Mouse (Mus musculus) cerebellum, adult 18-20 months (tissue): ENCODE measurements around the gene R3hcc1l.

Source experiments
- DNase-seq, 2 experiments: peaks; one replicate each; pipeline ENCODE4 v3.0.0; 2021

The R3hcc1l gene

DNA sequence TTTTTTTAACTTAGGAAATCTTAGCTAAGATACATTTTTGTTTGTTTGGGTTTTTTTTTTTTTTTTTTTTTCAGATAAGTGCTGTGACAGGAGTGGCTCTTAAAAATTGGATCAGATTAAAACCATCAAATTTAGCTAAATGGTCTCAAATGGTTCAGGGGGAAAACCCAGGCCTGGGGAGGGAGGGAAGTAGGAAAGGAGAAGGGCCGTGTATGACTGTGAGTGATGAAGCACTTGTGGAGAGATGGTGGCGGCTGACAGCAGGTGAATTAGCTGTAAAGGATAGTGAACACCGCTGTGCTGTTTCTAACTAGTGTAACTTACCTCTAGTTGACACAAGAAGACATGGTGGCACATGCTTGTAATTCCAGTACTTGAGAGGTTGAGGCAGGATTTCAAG, 40.1 kb downstream of the R3hcc1l start:
- no peak for DNase-seq

DNA sequence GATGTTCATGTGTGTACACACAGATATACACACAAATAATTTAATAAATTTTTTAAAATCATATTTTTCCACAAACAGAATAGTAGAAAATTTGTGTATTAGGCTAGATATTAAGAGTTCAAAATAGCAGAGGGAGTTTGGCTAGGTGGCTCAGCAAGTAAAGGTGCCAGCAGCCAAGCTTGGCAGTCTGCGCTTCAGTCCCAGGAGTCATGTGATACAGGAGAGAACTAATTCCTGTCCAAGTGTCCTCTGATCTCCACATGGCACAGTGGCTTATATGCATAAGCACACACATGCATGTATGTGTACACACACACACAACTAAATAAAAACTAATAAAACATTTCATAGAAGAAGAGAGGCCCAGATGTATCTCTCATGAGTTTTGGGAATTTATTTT, 43.4 kb downstream of the R3hcc1l start:
- DNase-seq, result peak; percentile 29 to 49

DNA sequence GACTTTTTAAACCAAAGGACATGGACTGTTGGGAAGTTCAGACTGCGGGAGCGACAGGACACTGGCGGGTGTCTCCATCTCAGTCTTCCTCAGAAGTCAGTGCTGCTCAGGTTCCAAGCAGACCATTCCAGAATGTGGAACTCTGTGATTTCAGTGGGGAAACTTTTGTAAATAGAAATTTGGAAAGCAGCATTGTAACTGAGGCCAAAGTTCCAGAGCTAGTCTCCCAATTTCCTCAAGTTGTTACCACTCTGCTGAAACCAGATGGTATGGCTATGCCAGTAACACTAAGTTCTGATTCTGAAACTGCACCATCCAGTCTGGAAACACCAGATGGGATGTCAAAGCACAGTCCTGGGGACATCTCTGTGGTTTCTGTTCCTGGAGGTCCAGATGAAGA, 44.4 kb downstream of the R3hcc1l start:
- no peak for DNase-seq

DNA sequence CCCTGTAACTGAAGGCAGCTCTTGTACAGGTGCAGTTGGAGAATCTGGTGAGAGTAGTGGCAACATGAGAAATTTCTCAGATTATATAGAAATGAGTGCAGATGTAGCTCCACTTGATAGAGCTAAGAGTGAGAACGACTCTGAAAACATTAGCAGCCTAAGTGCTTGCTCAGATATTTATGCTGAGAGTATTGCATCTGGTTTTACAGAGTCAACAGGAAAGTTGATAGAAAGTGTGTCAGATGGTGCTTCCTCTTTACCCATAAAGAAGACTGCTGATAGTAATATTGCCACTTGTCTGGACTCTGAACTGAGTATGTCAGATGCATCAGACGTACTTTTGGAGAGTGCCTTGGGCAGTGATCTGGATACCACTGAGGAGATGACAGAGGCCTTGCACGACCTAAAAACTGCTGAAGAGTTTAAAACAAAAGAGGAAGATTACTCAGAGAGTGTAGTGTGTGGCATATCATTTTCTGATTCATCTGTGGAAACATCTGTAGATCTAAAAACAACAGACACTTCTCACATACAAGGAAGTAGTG, 45.2 kb downstream of the R3hcc1l start:
- DNase-seq, result no peak

DNA sequence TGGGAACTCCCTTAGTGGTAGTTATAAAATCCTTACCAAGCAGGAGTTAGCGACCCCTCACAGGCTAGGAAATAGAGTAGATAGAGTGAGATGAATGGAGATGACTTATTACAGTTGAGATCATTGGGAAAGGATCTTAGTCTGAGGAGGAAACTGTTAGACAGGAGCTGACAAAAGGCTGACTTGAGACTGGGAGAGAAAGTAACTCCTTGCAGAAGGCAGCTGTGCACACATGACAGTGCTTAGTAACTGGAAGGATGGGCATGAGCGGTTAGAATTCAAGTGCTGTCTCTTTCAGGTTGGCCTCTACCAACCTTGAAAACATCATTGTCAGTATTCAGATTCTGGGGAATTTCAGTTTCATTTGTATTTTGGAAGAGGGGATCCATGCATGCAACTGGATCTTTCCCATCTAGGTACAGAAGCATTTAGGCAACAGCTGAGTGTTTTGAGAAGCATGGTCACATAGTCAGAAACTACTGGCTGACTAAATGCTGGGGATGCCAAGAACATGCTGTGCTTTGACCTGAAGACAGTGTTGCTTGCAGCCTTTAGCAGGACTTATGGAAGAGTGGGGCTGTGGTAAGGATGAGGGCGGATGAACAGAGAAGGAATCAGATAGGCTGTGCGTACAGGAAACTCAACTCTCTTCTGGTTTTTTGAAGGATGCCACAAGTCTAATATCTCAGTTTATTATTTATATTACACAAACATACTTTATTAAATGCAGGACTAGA, 47.9 kb downstream of the R3hcc1l start:
- peak in 1 of 2 experiments; percentile 16 for DNase-seq

DNA sequence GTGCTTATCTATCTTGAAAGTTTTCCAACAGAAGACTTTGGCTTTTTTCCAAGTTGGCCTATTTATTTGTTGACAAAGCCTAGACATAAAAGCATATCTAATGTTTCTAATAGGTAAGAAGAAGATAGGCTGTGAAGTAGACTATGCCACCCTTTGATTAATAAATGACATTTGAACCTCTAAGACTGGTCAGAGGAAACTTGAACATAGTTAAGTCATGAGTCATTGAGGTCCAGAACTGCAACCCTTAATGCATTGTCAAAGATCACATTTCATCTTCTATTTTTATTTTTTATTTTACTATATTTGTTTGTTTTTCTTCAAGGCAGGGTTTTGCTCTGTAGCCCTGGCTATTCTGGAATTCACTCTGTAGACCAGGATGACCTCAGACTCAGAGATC, 48.5 kb downstream of the R3hcc1l start:
- DNase-seq, result no peak

DNA sequence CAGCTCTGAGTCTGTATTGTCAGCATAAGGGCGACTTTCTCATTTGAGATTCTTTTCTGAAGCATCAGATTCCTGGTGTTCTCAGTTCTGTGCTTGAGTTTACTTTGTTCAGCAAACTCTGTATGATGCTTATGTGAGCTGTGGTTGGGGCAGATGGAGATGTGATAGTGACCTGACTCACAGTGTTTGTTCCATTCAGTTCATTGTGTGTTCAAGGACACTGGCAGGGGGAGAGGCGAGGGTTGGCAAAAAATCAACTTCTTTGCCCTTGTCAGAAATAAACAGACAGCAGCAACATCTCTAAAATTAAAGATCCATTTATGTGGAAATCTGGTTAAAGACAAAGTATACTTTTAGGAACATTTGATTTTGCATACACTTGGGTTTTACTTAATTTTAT, 50.5 kb downstream of the R3hcc1l start:
- DNase-seq, result no peak

DNA sequence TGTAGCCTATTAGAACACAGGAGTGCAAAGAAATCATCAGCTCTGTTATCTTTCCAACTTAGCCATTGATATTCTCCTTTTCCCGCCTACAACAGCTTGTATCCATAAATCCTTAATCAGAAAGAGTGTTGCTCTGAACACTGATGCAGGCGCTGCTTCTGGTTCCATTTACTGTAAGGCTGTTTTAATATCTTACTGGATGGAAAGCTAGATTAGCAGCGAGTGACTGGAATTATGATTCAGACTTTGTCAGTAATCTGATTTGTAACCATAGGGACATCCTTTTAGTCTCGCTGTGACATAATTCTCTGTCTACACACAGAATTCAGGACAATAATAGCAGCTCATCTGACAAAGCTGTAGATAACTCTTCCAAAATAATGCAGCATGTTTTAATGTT, 52.7 kb downstream of the R3hcc1l start:
- DNase-seq, result no peak

DNA sequence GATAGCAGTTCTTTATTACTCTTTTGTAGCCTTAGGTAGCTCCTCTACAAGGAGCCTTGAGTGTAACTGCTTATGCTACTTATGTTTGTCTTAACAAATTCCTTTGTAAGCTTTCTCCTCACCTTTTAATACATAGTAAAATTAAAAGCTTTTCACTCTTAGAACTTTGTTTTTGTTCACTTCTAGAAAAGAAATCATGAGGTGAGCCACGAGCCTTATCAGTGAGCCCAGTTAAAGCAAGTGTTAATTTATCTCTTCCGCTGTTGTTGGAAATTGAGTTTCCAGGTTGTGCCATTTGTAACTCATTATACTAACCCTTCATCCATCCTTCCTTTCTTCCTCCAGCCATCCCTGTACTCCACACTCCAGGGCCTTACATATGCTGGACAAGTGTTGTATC, 56.8 kb downstream of the R3hcc1l start:
- DNase-seq, result no peak

DNA sequence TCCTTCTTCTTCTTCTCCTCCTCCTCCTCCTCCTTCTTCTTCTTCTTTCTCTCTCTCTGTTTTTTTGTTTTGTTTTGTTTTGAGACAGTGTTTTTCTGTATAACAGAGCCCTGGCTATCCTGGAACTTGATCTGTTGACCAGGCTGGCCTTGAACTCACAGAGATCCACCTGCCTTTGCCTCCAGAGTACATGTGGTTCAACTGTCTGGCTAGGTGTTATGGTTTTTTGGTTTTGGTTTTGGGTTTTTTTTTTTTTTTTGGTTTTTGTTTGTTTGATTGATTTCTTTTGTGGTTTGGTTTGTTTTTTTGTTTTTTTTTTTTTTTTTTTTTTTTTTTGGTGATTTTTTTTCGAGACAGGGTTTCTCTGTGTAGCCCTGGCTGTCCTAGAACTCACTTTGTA, 58.3 kb downstream of the R3hcc1l start:
- no peak for DNase-seq

DNA sequence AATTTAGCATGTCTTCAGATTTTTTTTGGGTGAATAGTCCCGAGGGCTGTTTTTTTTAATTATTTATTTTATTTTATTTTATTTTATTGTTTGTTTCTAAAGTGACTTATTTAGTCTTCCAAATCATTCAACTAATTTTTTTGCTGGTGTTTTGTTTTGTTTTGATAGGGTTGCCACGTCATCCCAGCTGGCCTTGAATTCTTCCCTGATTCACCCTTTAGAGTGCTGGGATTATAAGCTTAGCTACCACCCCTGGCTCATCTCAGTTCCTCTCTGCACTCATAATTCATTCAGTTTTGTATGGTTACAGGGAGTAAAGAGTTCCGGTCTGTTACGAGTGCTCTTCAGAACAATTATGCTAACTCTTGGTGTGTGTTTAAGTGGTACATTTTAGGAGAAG, 60.1 kb downstream of the R3hcc1l start:
- no peak for DNase-seq

DNA sequence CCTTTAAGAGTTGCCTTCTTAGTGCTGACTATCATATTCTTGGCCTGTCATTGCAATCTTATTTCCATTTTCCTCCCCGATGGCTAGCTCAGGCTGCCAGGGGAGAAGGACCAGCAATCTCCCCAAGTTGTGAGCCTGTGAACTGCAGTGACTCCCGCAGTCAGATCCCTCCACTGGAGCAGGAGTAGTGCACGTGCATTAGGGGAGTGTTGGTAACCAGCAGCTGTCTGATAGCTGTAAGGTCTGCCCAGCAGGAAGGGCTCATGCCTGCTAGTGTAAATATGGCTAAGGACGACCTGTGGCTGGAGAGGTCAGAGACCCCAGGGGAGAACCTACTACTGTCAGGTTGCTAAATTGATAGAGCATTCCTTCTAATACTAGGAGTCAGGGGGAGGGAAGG, 62.1 kb downstream of the R3hcc1l start:
- no peak for DNase-seq

DNA sequence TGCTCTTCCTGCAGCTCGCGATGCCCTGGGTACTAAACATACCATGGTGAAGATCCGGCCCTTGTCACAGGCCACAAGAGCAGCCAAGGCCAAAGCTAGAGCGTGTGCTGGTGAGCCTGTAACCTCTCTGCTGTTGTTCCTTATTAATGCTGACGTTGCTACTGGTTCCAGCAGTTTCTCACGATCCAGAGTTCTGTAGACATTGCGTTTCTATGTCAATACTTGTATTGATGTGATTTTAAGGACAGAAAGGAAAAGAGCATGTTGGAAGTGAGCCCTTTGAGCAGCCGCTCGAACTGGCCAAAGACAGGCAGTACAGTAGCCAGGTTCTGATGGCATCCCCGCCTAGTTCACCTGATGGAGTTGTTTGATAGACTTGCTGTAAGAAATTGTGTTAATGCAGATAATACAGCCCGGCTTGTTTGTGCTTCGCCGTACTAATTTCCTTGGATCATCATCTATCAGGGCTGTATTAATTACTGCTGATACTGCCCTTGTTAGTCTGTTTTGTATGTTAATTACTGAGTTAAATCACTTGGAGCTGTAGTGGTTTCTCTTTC, 64.3 kb downstream of the R3hcc1l start:
- no peak for DNase-seq

DNA sequence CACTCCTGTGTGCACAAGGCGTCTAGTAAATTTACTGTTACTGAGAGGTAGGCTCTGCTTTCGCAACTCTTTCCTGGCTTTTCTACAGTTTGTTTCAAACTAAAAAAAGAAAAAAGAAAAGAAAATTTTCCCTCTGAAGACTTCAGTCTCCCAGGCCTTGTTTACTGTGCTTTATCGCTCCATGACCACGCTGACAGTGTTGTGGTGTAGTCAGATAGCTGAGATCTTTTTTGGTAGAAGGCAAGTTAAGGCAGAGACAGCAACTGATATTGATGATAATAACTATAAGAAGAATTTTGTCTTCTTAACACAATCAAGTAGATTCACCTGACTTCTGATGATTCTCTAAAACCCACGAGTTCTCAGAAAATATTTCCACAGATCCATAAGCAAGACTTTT, 65.1 kb downstream of the R3hcc1l start:
- DNase-seq, result no peak

DNA sequence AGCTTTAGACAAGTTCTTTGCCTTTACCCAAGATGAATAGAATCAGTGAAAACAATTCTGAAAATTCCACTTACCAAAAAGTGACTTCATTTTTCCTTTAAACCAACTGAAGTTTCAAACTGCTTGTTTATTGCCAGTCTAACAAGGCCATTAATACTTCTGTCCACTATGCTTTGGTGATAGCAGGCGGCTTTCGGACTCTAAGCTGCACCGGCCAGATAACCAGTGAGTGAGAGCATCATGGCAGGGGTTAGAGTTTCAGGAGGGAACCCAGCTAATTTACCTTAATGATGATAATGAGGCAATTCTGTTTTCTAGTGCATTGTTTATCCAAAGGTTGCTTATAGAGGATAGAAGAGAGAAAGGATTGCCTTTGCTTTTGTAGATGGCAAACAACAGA, 65.6 kb downstream of the R3hcc1l start:
- no peak for DNase-seq

DNA sequence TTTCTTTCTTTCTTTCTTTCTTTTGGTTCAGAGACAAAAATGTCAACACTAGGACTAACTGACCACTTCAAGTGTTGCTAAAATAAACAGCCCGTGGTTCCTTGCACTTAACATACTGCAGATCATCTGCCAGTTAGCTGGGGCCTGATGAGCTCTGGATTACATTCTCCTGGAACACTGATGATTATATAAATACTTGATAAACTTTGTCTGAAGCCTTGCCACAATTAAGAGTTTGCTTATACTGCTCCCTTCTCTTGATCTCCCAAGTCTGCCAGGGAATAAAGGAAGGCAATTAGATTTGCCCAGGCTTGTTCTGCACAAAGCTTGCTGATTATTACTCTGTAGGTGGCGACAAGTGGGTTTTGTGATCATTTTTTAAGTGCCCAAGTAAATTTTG, 69.1 kb downstream of the R3hcc1l start:
- DNase-seq, result no peak

DNA sequence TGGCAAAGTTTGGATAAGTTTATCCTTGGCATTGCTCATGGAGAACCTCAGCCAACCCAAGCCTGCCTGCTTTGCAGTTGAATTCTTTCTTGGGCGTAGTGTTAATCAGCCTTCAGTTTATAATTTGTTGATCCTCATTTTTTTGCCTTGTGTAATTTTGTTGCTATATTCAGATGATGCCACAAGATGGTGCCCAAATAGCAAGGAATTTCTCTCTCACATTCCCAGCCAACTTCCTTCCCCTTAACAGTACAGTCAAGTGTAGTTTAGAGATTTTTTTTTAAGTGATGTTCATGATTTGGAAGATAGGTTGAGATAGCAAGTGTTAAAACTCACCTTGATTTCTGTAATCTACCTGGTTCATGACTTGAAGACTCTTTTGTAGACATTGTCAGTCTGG, 70.7 kb downstream of the R3hcc1l start:
- DNase-seq, result no peak

DNA sequence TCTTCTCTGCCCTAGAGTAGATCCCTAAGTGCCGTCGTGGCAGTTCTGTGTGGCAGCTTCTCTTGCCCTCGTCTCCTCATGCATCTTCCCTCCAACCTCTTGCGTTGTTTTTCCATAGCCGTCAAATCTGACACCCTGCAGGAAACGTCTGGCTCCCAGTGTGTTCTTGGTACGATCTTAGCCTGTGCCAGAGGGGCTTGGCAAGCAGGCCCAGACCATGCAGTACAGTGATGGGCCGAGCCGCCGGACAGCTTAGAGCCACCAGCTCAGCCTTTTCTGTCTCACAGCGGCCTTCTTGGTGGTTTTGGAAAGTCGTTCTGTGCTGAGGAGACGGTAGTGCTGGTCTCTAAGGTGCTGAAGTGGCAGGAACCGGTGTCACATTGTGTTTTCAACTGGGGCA, 73.0 kb downstream of the R3hcc1l start:
- no peak for DNase-seq

DNA sequence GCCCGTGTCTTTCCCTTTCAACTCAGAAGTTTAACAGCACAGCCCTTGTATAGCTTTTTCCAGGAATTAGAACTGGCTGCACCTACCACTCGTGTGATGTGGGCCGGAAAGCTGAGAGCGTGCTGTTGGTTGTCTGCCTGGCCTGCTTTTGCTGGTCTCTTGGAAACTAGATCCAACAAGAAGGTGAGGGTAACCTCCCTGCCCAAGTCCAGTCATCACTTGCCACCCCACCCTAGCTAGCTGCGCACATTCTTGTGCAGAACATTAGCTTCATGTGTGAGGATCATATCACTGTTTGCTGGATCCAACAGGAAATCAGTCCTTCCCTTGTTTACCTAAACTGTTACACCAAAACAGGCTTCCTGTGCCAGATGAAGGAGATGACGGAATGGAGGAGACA, 74.9 kb downstream of the R3hcc1l start:
- no peak for DNase-seq

DNA sequence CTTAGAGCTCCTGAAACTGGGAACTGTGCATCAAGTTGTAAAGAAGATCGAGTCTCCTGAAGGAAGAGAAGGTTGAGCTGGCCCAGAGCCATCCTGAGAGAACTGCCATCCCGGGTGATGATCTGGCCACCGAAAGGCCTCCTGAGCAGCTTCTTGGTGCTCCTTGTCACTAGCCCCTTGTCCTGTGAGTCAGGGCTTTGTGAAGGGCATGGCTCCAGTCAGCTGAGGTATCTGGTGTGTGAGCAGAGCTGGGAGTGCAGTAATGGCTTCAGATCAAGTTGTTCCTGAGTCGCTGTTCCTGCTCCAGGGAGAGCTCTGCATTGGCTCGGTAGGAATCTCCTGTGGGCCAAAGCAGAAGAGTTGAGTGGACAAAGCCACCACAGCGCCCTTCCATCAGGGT, 76.5 kb downstream of the R3hcc1l start:
- DNase-seq, result peak; percentile 33 to 37

DNA sequence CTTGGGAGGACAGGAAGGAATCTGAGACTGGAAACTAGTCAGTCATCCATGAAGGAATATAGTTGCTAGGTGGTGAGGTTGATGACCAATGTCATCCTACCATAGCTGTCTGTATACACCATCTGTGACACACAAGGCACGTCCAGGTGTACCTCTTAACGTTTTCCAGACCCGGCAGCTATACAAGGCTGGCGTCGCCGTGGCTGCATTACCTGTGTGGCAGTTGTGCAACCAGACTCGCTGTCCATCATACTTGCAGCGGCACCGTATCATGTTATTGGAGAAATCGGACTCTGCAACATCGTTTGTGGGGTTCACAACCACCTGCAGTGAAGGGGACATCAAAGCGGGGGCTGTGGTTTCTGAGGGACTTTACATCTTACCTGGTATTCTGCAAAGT, 78.7 kb downstream of the R3hcc1l start:
- DNase-seq, result no peak

DNA sequence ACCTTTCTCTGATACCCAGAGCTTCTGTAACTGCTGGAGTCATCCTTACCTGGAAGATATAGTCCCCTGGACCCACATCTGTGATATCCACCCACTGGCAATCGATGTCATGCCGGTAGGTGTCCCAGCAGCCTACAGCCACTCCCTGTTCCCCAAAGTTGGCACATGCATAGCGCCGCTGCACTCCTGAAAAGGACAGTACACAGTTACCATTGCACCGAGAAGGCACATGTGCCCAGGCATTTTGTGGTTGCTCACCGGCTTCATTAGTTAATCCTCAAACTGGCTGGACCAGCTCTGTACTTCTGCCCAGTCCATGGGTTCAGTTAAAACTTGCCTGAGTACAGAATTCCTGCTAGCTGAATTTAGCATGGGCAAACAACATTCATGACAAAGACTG, 79.3 kb downstream of the R3hcc1l start:
- no peak for DNase-seq

DNA sequence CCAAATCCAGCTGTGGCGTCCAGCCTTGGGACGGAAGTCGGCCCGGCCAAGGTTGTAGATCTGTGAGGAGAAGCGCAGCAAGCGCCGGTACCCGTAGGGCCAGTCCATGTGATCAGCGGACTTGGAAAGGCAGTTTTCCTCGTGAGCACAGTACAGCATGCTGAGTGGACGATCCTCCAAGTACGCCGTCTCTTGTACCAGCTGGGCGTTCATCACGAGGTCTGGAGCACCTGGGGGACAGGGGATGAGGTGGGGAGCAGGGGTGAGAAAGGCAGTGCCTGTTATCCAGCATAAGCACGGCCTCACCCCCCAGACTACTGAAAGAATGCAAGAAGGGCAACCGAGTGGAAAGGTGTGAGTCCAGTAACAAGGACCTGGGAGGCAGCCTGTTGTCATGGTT, 81.3 kb downstream of the R3hcc1l start:
- no peak for DNase-seq

DNA sequence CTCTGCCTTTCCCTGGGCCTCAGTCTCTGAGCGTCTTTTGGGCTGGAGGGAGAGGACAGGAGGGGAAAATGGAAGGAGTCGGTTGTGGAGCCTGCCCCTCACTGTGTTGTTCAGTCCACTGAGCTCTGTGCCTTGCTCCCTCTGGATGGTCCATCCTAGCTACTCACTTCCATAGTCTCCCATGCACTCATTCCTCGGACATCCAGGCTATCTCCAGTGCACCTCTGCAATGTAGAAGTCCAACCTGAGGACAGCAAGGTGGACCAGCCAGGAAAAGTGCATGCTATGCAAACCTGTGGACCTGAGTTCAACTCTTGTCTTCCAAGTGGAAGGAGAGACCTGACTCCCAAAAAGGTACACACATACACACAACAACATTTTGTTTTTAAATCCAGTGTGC, 82.0 kb downstream of the R3hcc1l start:
- no peak for DNase-seq

DNA sequence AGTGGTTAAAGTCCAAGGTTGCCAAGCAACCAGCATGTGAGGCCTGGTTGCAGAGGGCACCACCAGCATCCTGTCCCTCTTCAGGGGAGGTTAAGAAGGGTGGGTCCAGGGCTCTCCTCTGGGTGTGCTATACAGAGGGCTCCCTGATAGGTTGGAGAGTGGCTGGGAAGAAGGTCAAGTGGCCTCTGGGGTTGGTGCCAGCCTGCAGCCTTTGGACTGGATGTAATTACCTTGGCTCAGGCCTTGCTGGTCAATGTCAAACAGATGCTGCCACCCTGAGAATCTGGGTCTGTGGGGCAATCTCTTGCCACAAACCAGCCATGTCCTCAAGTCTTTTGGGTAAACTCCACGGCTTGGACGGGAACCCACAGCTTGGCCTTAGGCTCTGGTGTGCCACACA, 82.9 kb downstream of the R3hcc1l start:
- peak in 1 of 2 experiments; percentile 17 for DNase-seq
